Mouse (Mus musculus) olfactory bulb, adult 2 months (tissue): Measurements from ENCODE around the gene Pla2g3. TPM values are rescaled to one million over a fixed set of nuclear protein-coding genes. Genes with fewer than 3 reads are reported as not detected.

Experiments
- H3K27ac ChIP-seq: fragments of 200-500 bp; 2 replicates; pipeline ENCODE4 v1.5.1; 2012; ENCODE audit warnings: low read depth, low read length; ENCODE audit not compliant: insufficient read depth
- H3K4me1 ChIP-seq: fragments of 200-500 bp; 2 replicates; pipeline ENCODE4 v1.6.1; 2012; ENCODE audit warnings: low read length; ENCODE audit not compliant: control insufficient read depth, insufficient read depth
- H3K4me3 ChIP-seq: fragments of 200-500 bp; 2 replicates; pipeline ENCODE4 v1.5.1; 2012; ENCODE audit warnings: mild to moderate bottlenecking, low read depth, low read length, moderate library complexity; ENCODE audit not compliant: insufficient read depth
- CTCF ChIP-seq: fragments of 200-500 bp; IDR thresholded peaks from 2 replicates; pipeline ENCODE4 v1.5.1; 2012; ENCODE audit warnings: low read depth, mild to moderate bottlenecking, low read length, moderate library complexity; ENCODE audit not compliant: insufficient read depth
- POLR2A ChIP-seq: fragments of 200-500 bp; IDR thresholded peaks from 2 replicates; pipeline ENCODE4 v1.6.1; 2012; ENCODE audit warnings: mild to moderate bottlenecking, low read depth, low read length, moderate library complexity; ENCODE audit not compliant: insufficient read depth
- WGBS: fragments of 180-500 bp; shearing (Covaris S2); methylation state at CpG from one replicate; pipeline ENCODE4 v1.1.7; 2018; 5-methylcytosine and 5-hydroxymethylcytosine counted together
- polyA plus RNA-seq: library from polyadenylated mRNA; stranded (reverse); fragments of >200 nt; gene quantifications from 2 replicates; pipeline ENCODE4 v1.2.4, GENCODE M21; 2012; ENCODE audit warnings: low replicate concordance; ENCODE audit not compliant: missing spikeins, insufficient read depth, insufficient read length

Pla2g3 gene
- polyA plus RNA-seq, 1 experiment, result not detected

- WGBS, result 94% methylated on average over 17 of the region's 17 CpGs
- no peak overlapping the region for H3K4me3 ChIP-seq
Measured at GRCm38 (mm10) chr11:3522285-3523000, 34.4 kb downstream of the Pla2g3 start.

GRCm38 (mm10) chr11:3523840-3524582 is 35.9 kb downstream of the Pla2g3 start:
- Histone ChIP-seq H3K4me3 (no peak overlapping the region), H3K4me1 (peaks cover 30% of the 10 kb centered on the region), H3K27ac (no peak overlapping the region)
- TF ChIP-seq CTCF (no peak), POLR2A (no peak)
- WGBS, result 78% methylated on average over 7 of the region's 7 CpGs

More at GRCm38 (mm10) chr11:3522285-3523000, 34.4 kb downstream of the Pla2g3 start:
- TF ChIP-seq CTCF, result no peak
- TF ChIP-seq POLR2A, result no peak
- no peak overlapping the region for H3K27ac ChIP-seq
- peaks cover 26% of the 10 kb centered on the region for H3K4me1 ChIP-seq

- H3K27ac ChIP-seq, result no peak overlapping the region
- H3K4me3 ChIP-seq, result no peak overlapping the region
- 93% methylated on average over 4 of the region's 4 CpGs for WGBS
- peaks cover 28% of the 10 kb centered on the region for H3K4me1 ChIP-seq
- no peak for TF ChIP-seq CTCF
- TF ChIP-seq POLR2A, result no peak
Measured at GRCm38 (mm10) chr11:3525560-3525959, 37.5 kb downstream of the Pla2g3 start.

GRCm38 (mm10) chr11:3526207-3526606 is 38.1 kb downstream of the Pla2g3 start:
- Histone ChIP-seq H3K4me1 (peaks cover 23% of the 10 kb centered on the region), H3K27ac (no peak overlapping the region), H3K4me3 (no peak overlapping the region)
- TF ChIP-seq POLR2A, result no peak
- 85% methylated on average over 9 of the region's 9 CpGs for WGBS

GRCm38 (mm10) chr11:3526979-3527738 is 39.1 kb downstream of the Pla2g3 start:
- TF ChIP-seq POLR2A, result no peak
- TF ChIP-seq CTCF, result no peak
- 89% methylated on average over 24 of the region's 24 CpGs for WGBS
- no peak overlapping the region for H3K4me3 ChIP-seq
- peaks cover 16% of the 10 kb centered on the region for H3K4me1 ChIP-seq
- no peak overlapping the region for H3K27ac ChIP-seq

GRCm38 (mm10) chr11:3527766-3528165 is 39.7 kb downstream of the Pla2g3 start:
- TF ChIP-seq POLR2A (no peak), CTCF (no peak)
- Histone ChIP-seq H3K4me3 (no peak overlapping the region), H3K27ac (no peak overlapping the region), H3K4me1 (peaks cover 16% of the 10 kb centered on the region)
- WGBS, result 66% methylated on average over 8 of the region's 8 CpGs

GRCm38 (mm10) chr11:3528208-3528607 is 40.1 kb downstream of the Pla2g3 start:
- WGBS, result 95% methylated on average over 6 of the region's 6 CpGs

GRCm38 (mm10) chr11:3529476-3530252 is 41.6 kb downstream of the Pla2g3 start:
- Histone ChIP-seq H3K27ac (no peak overlapping the region), H3K4me1 (peaks cover 12% of the 10 kb centered on the region), H3K4me3 (no peak overlapping the region)
- WGBS, result 69% methylated on average over 20 of the region's 20 CpGs
- no peak for TF ChIP-seq CTCF
- no peak for TF ChIP-seq POLR2A

More at GRCm38 (mm10) chr11:3528208-3528607, 40.1 kb downstream of the Pla2g3 start:
- Histone ChIP-seq H3K27ac (no peak overlapping the region), H3K4me1 (peaks cover 16% of the 10 kb centered on the region), H3K4me3 (no peak overlapping the region)
- TF ChIP-seq POLR2A (no peak), CTCF (no peak)
